31 mouse cellular contexts compared by ENCODE assay signal in genomic region chr15:100082733-100083132, GRCm38 (mm10). TPM values are rescaled to one million over a fixed set of nuclear protein-coding genes. Genes with fewer than 3 reads are reported as not detected.
DNase-seq lines count a peak whose midpoint lies in the region; ATAC-seq and TF ChIP-seq lines count a peak whose summit lies in the region.
"Had no signal": no experiment of that assay in that cellular context is flagged by ENCODE, and none has a peak within 500 bp of the region (broad histone marks: within the 10 kb centered on the region; RNA-seq: fewer than 3 reads in every experiment).

No protein-coding gene starts in this region.

- WGBS in intestine, embryonic 15.5 days, result 87% methylated on average over 5 of the region's 5 CpGs
- WGBS in intestine, postnatal 0 days, result 85% methylated on average over 5 of the region's 5 CpGs
- 65% methylated on average over 5 of the region's 5 CpGs for WGBS in stomach, postnatal 0 days
- 97% methylated on average over 5 of the region's 5 CpGs for WGBS in forebrain, embryonic 11.5 days

- TF ChIP-seq CTCF in intestine, postnatal 0 days (IDR thresholded peaks at IDR 0.05; ENCODE audit: low read depth), result no peak
- TF ChIP-seq CTCF in stomach, postnatal 0 days (IDR thresholded peaks at IDR 0.05; ENCODE audit: low read depth), result no peak

- no peaks in the 10 kb centered on the region for H3K9me3 ChIP-seq in intestine, embryonic 15.5 days
- H3K9me3 ChIP-seq in intestine, postnatal 0 days (ENCODE audit: control insufficient read depth), result no peaks in the 10 kb centered on the region
- no peaks in the 10 kb centered on the region for H3K9me3 ChIP-seq in stomach, postnatal 0 days (ENCODE audit: control insufficient read depth, low read length)
- no peaks in the 10 kb centered on the region for H3K9me3 ChIP-seq in forebrain, embryonic 11.5 days (ENCODE audit: control insufficient read depth, low read length)
- H3K9me3 ChIP-seq: forebrain, embryonic 10.5 days; G1E; heart, embryonic 10.5 days; hindbrain, embryonic 15.5 days; liver, embryonic 12.5 days; midbrain, embryonic 15.5 days; neural tube, embryonic 13.5 days had no signal

- no peak overlapping the region for H3K4me2 ChIP-seq in intestine, embryonic 15.5 days (replicated peaks)
- no peak overlapping the region for H3K4me2 ChIP-seq in intestine, postnatal 0 days (replicated peaks; ENCODE audit: low read depth)
- no peak overlapping the region for H3K4me2 ChIP-seq in stomach, postnatal 0 days (replicated peaks; ENCODE audit: low read depth)
- H3K4me2 ChIP-seq in forebrain, embryonic 11.5 days (ENCODE audit: low read depth, low read length, severe bottlenecking), result no peak overlapping the region
- H3K4me2 ChIP-seq: liver, embryonic 12.5 days; lung, embryonic 14.5 days; midbrain, embryonic 15.5 days; neural tube, embryonic 13.5 days had no signal

- H3K4me3 ChIP-seq in intestine, embryonic 15.5 days (replicated peaks), result no peak overlapping the region
- H3K4me3 ChIP-seq in intestine, postnatal 0 days (ENCODE audit: low read depth, low read length), result no peak overlapping the region
- no peak overlapping the region for H3K4me3 ChIP-seq in stomach, postnatal 0 days (ENCODE audit: low read depth, low read length)
- H3K4me3 ChIP-seq in forebrain, embryonic 11.5 days (ENCODE audit: low read depth, low read length), result no peak overlapping the region
- H3K4me3 ChIP-seq: forebrain, embryonic 10.5 days; heart, embryonic 10.5 days; hindbrain, embryonic 15.5 days; left cerebral cortex, adult 2 months; liver, embryonic 12.5 days; midbrain, embryonic 15.5 days; myocyte; neural tube, embryonic 13.5 days had no signal

- 0 out of 2 replicates have a peak overlapping the region, but pooled peaks have one; percentile 3 for H3K27ac ChIP-seq in intestine, embryonic 15.5 days
- no peak overlapping the region for H3K27ac ChIP-seq in intestine, postnatal 0 days (ENCODE audit: low read depth, low read length)
- peak overlapping the region; percentile 65 for H3K27ac ChIP-seq in stomach, postnatal 0 days (replicated peaks)
- no peak overlapping the region for H3K27ac ChIP-seq in forebrain, embryonic 11.5 days (ENCODE audit: low read depth, low read length)
- H3K27ac ChIP-seq: heart, embryonic 10.5 days; left cerebral cortex, adult 2 months; liver, embryonic 12.5 days; macrophage had no signal

- no peaks in the 10 kb centered on the region for H3K27me3 ChIP-seq in intestine, embryonic 15.5 days (replicated peaks)
- H3K27me3 ChIP-seq in intestine, postnatal 0 days (replicated peaks; ENCODE audit: control insufficient read depth, insufficient read depth, low read length), result no peaks in the 10 kb centered on the region
- H3K27me3 ChIP-seq in stomach, postnatal 0 days (ENCODE audit: control insufficient read depth, insufficient read depth, low read length), result no peaks in the 10 kb centered on the region
- H3K27me3 ChIP-seq in forebrain, embryonic 11.5 days (ENCODE audit: control insufficient read depth, insufficient read depth, low read length), result no peaks in the 10 kb centered on the region
- H3K27me3 ChIP-seq: CH12.LX; hindbrain, embryonic 15.5 days; liver, embryonic 12.5 days; midbrain, embryonic 15.5 days; neural tube, embryonic 13.5 days had no signal

- H3K9ac ChIP-seq in intestine, embryonic 15.5 days, result no peak overlapping the region
- H3K9ac ChIP-seq in intestine, postnatal 0 days (ENCODE audit: low read depth, low read length), result no peak overlapping the region
- no peak overlapping the region for H3K9ac ChIP-seq in stomach, postnatal 0 days (ENCODE audit: low read length)
- no peak overlapping the region for H3K9ac ChIP-seq in forebrain, embryonic 11.5 days (ENCODE audit: low read length)
- H3K9ac ChIP-seq: forebrain, postnatal 0 days; hindbrain, embryonic 15.5 days; liver, embryonic 12.5 days; lung, embryonic 14.5 days; midbrain, embryonic 15.5 days; neural tube, embryonic 13.5 days had no signal

- no peak for TF ChIP-seq EP300 in stomach, postnatal 0 days (optimal IDR thresholded peaks at IDR 0.05)

- H3K36me3 ChIP-seq in intestine, embryonic 15.5 days, result no peaks in the 10 kb centered on the region
- H3K36me3 ChIP-seq in intestine, postnatal 0 days (ENCODE audit: control insufficient read depth, insufficient read depth), result no peaks in the 10 kb centered on the region; the same call in 1 of the 2 replicates
- H3K36me3 ChIP-seq in stomach, postnatal 0 days (ENCODE audit: control insufficient read depth, insufficient read depth, low read length), result no peaks in the 10 kb centered on the region
- no peaks in the 10 kb centered on the region for H3K36me3 ChIP-seq in forebrain, embryonic 11.5 days (ENCODE audit: control insufficient read depth, insufficient read depth, low read length)
- H3K36me3 ChIP-seq: forebrain, embryonic 10.5 days; heart, embryonic 10.5 days; hindbrain, embryonic 15.5 days; liver, embryonic 12.5 days; midbrain, embryonic 15.5 days; neural tube, embryonic 13.5 days had no signal

- DNase-seq in urinary bladder, adult 2 months (ENCODE audit: low spot score), result peak; percentile 44
- DNase-seq in urinary bladder, postnatal 10 days (ENCODE audit: low spot score), result no peak
- DNase-seq in stomach, postnatal 0 days (ENCODE audit: low spot score), result no peak
- DNase-seq in forebrain, embryonic 11.5 days (ENCODE audit: low spot score), result no peak
- DNase-seq in embryo, embryonic 10 days (ENCODE audit: low spot score), result no peak
- DNase-seq: adrenal gland, adult 8-10 months; B cell, adult 2 months; cerebellum, postnatal 25 days; embryo, embryonic 11 days; forebrain, postnatal 0 days; heart, postnatal 4 days; kidney, adult 11 months; kidney, postnatal 4 days; retina, postnatal 1 day; right cerebral cortex, postnatal 25 days; spleen, adult 18-20 months; thymus, postnatal 25 days had no signal

- ATAC-seq in intestine, embryonic 15.5 days, result no peak
- no peak for ATAC-seq in intestine, postnatal 0 days
- ATAC-seq in stomach, postnatal 0 days (ENCODE audit: low FRiP score, low TSS enrichment), result no peak; the same call in 1 of the 2 replicates
- no peak for ATAC-seq in forebrain, embryonic 11.5 days (replicated peaks; ENCODE audit: low FRiP score)
- ATAC-seq: forebrain, postnatal 0 days; liver, embryonic 12.5 days; midbrain, embryonic 15.5 days had no signal

- H3K4me1 ChIP-seq in intestine, embryonic 15.5 days (replicated peaks), result peaks cover 14% of the 10 kb centered on the region
- H3K4me1 ChIP-seq in intestine, postnatal 0 days (replicated peaks; ENCODE audit: control insufficient read depth, insufficient read depth, low read length), result no peaks in the 10 kb centered on the region; the same call in 1 of the 2 replicates
- peaks cover 4% of the 10 kb centered on the region; the same call in 1 of the 2 replicates for H3K4me1 ChIP-seq in stomach, postnatal 0 days (replicated peaks; ENCODE audit: control insufficient read depth, insufficient read depth)
- 0 out of 2 replicates have a peak, but pooled peaks cover 7% of the 10 kb centered on the region for H3K4me1 ChIP-seq in forebrain, embryonic 11.5 days (replicated peaks; ENCODE audit: control insufficient read depth, insufficient read depth, low read length)

RNA-seq across cellular contexts. Expression of gene Dip2b, which starts 44.3 kb away (rescaled TPM):
- polyA plus RNA-seq in intestine, embryonic 15.5 days (2015; fragmentation: Nextera tagmentation; extraction: Ambion mirVana), result 7.6 and 8.1 TPM in 2 replicates
- polyA plus RNA-seq in intestine, postnatal 0 days (2015; fragmentation: Nextera tagmentation; extraction: Ambion mirVana), result 4.9 and 5.0 TPM in 2 replicates
- 13.5 and 14.7 TPM in 2 replicates for polyA plus RNA-seq in urinary bladder, adult 2 months (2012; rRNA removed)
- 5.2 TPM in 2 replicates for polyA plus RNA-seq in stomach, postnatal 0 days (2015; fragmentation: Nextera tagmentation; extraction: Ambion mirVana)
- polyA plus RNA-seq in forebrain, embryonic 11.5 days (2014; fragmentation: Nextera tagmentation; extraction: Ambion mirVana), result 27.9 and 28.3 TPM in 2 replicates

Comparison
In these comparisons a context has a peak if more than half of its experiments do, and no peak if none do; other contexts are left out.
1. H3K27ac ChIP-seq: peak in intestine, embryonic 15.5 days (single experiment) and stomach, postnatal 0 days (single experiment); none in intestine, postnatal 0 days (single experiment) and forebrain, embryonic 11.5 days (single experiment).